Mouse (Mus musculus) heart, adult 2 months (tissue): ENCODE data around the gene 1810062G17Rik.

Experiments
- EP300 ChIP-seq: fragments of 200-500 bp; IDR thresholded peaks from 2 replicates; pipeline ENCODE4 v1.6.1; 2011; ENCODE audit warnings: low read depth, low read length, control low read depth; ENCODE audit not compliant: insufficient read depth
- POLR2A ChIP-seq: fragments of 200-500 bp; IDR thresholded peaks from 2 replicates; pipeline ENCODE4 v1.6.1; 2011; ENCODE audit warnings: mild to moderate bottlenecking, low read depth, low read length, control low read depth; ENCODE audit not compliant: insufficient read depth

DNA sequence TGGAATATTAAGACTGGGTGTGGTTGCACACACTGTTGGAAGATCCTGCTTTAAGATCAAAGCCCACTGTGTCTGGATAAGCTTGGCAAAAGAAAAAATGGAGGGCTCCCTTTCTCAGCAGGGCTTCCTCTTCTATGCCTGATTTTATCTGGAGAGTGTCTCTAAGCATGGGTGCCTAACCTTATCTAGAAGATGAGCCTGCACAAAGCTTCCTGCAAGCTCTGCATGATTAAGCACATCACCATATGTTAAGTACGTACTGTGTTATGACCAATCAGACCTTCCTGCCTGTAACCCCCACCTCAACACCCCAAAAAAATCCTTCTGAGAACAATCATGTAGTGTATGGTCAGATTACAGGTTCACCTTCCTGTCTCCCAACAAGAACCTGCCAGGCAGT lies 45.4 kb upstream of the 1810062G17Rik start:
- TF ChIP-seq POLR2A = no peak
- TF ChIP-seq EP300 = no peak
